Mouse (Mus musculus) neural tube, embryonic 11.5 days (tissue): Measurements from ENCODE around the gene Snx10. TPM values are rescaled to one million over a fixed set of nuclear protein-coding genes. Genes with fewer than 3 reads are reported as not detected.
"Not testable (repeated sequence)": the region's sequence is repeated elsewhere in the genome, so short reads cannot be mapped to it uniquely, and the experiment has no call there.

Experiments used
- ATAC-seq: fragments of 200-750 bp; cut with Nextera tagmentation; 2 replicates; pipeline ENCODE4 v1.8.0; 2017; ENCODE audit warnings: moderate number of reproducible peaks, mild to moderate bottlenecking, moderate TSS enrichment, moderate library complexity; ENCODE audit not compliant: insufficient read depth, low FRiP score, low TSS enrichment
- DNase-seq: peaks from one replicate; pipeline ENCODE4 v3.0.0-alpha.2; 2015; ENCODE audit warnings: low spot score
- H3K27ac ChIP-seq: fragments of 300-500 bp; sonication (generic); 2 replicates; pipeline ENCODE4 v1.5.1; 2014; ENCODE audit warnings: low read depth, mild to moderate bottlenecking, low read length
- H3K27me3 ChIP-seq: fragments of 300-500 bp; sonication (generic); 2 replicates; pipeline ENCODE4 v1.6.1; 2014; ENCODE audit warnings: mild to moderate bottlenecking, low read length, mixed read lengths; ENCODE audit not compliant: control insufficient read depth, insufficient read depth
- H3K36me3 ChIP-seq: fragments of 300-500 bp; sonication (generic); 2 replicates; pipeline ENCODE4 v1.6.1; 2014; ENCODE audit warnings: mild to moderate bottlenecking, low read length, moderate library complexity, mixed read lengths; ENCODE audit not compliant: control insufficient read depth, insufficient read depth
- H3K4me1 ChIP-seq: fragments of 300-500 bp; sonication (generic); 2 replicates; pipeline ENCODE4 v1.6.1; 2014; ENCODE audit warnings: low read length, mixed read lengths; ENCODE audit not compliant: control insufficient read depth, insufficient read depth
- H3K4me2 ChIP-seq: fragments of 300-500 bp; sonication (generic); 2 replicates; pipeline ENCODE4 v1.6.1; 2014; ENCODE audit warnings: low read depth, mild to moderate bottlenecking, moderate library complexity
- H3K4me3 ChIP-seq: fragments of 300-500 bp; sonication (generic); 2 replicates; pipeline ENCODE4 v1.5.1; 2014; ENCODE audit warnings: low read depth, low read length
- H3K9ac ChIP-seq: fragments of 300-500 bp; sonication (generic); 2 replicates; pipeline ENCODE4 v1.6.1; 2014; ENCODE audit warnings: mild to moderate bottlenecking, low read length
- H3K9me3 ChIP-seq: fragments of 300-500 bp; sonication (generic); 2 replicates; pipeline ENCODE4 v1.6.1; 2016; ENCODE audit warnings: low read length; ENCODE audit not compliant: control insufficient read depth
- WGBS: fragments of 180-500 bp; shearing (Covaris S2); extraction: QIAGEN DNeasy Blood & Tissue Kit; methylation state at CpG from one replicate; pipeline ENCODE4 v1.1.7; 2014; 5-methylcytosine and 5-hydroxymethylcytosine counted together
- polyA plus RNA-seq: library from polyadenylated mRNA; unstranded; fragments of >200 nt; fragmentation: Nextera tagmentation; extraction: Ambion mirVana; gene quantifications from 2 replicates; pipeline ENCODE4 v1.2.1, GENCODE M21; 2014

Snx10 gene
- 33.2 and 40.0 TPM in 2 replicates for polyA plus RNA-seq

DNA sequence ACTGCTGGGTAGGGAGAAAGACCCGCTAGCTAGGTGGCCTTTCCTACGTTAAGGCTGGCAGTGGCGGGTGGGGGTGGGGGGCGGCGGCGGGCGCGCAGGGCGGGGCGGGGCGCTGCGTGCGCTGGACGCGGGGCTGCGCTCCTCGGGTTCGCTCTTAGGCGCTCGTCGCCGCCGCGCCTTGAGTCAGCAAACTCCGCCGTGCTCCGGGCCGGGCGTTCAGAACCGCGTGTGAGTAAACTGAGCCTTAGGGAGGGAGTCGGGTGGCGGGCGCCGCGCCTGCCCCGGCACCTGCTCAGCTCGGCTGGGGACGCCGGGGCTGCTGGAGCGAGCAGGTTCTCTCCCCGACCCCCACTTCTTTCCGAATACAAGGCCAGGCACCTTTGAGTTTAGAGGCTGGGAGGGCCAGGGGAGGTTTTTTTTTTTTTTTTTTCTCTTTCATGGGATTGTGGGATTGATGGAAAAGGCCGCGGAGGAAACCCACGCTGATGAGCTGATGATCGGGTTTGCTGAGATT is at the start of gene Snx10:
Snx10 (plus strand) TSS at position 95 of the 514 bp plus-strand sequence.
- WGBS, result 0% methylated on average over 46 of the region's 47 CpGs
- H3K27me3 ChIP-seq, result no peaks in the 10 kb centered on the region
- H3K4me3 ChIP-seq, result peak within 1 kb of the TSS; percentile 61
- DNase-seq (peak; percentile 67), ATAC-seq (0 out of 2 replicates have a peak, but pooled peaks have one; percentile 35)
- no peaks in the 10 kb centered on the region for H3K36me3 ChIP-seq
- H3K27ac ChIP-seq, result no peak within 1 kb of the TSS
- H3K9me3 ChIP-seq, result no peaks in the 10 kb centered on the region
- peaks cover 7% of the 10 kb centered on the region; the same call in 1 of the 2 replicates for H3K4me1 ChIP-seq
- peak within 1 kb of the TSS; percentile 71 for H3K9ac ChIP-seq
- H3K4me2 ChIP-seq, result peak within 1 kb of the TSS; percentile 61

GRCm38 (mm10) chr6:51479136-51479731 is 44.5 kb upstream of the Snx10 start:
- H3K36me3 ChIP-seq, result peaks cover 27% of the 10 kb centered on the region
- 94% methylated on average over 4 of the region's 4 CpGs for WGBS

GRCm38 (mm10) chr6:51481548-51481947 is 42.2 kb upstream of the Snx10 start:
- 95% methylated on average over 8 of the region's 8 CpGs for WGBS
- Histone ChIP-seq H3K9me3 (no peaks in the 10 kb centered on the region), H3K4me3 (no peak overlapping the region), H3K4me1 (no peaks in the 10 kb centered on the region), H3K4me2 (no peak overlapping the region), H3K9ac (no peak overlapping the region), H3K27me3 (no peaks in the 10 kb centered on the region), H3K36me3 (peaks cover 22% of the 10 kb centered on the region), H3K27ac (no peak overlapping the region)
- no peak for ATAC-seq
- no peak for DNase-seq

More at GRCm38 (mm10) chr6:51479136-51479731, 44.5 kb upstream of the Snx10 start:
- DNase-seq (no peak), ATAC-seq (no peak)
- Histone ChIP-seq H3K4me3 (no peak overlapping the region), H3K4me2 (no peak overlapping the region), H3K27ac (no peak overlapping the region), H3K4me1 (no peaks in the 10 kb centered on the region), H3K9me3 (no peaks in the 10 kb centered on the region), H3K27me3 (no peaks in the 10 kb centered on the region), H3K9ac (no peak overlapping the region)

DNA sequence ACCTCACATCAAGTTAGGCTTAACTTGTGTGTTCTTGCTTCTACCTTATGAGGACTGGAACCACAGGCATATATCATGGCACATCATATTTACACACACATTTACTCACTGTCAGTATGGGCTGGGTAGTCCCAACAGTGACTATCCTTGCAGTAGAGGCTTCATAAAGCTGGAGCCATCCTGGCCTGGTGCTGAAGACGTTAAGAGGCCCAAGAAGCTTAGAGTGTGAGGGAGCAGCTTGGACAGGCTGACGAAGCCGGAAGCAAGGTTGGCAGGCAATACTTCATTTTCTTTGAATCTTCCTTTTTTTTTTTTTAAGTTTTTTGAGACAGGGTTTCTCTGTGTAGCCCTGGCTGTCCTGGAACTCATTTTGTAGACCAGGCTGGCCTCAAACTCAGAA is 39.8 kb upstream of the Snx10 start:
- DNase-seq (no peak), ATAC-seq (no peak)
- H3K27me3 ChIP-seq, result no peaks in the 10 kb centered on the region
- WGBS, result 90% methylated on average over 3 of the region's 3 CpGs
- no peak overlapping the region for H3K9ac ChIP-seq
- no peak overlapping the region for H3K27ac ChIP-seq
- H3K4me1 ChIP-seq, result no peaks in the 10 kb centered on the region
- no peaks in the 10 kb centered on the region for H3K9me3 ChIP-seq
- no peak overlapping the region for H3K4me3 ChIP-seq
- H3K4me2 ChIP-seq, result no peak overlapping the region
- peaks cover 17% of the 10 kb centered on the region for H3K36me3 ChIP-seq

- H3K9ac ChIP-seq, H3K4me2 ChIP-seq, H3K27me3 ChIP-seq, H3K9me3 ChIP-seq, H3K4me3 ChIP-seq, DNase-seq, ATAC-seq, H3K4me1 ChIP-seq, H3K27ac ChIP-seq: not testable (repeated sequence)
- WGBS, result 89% methylated on average over 8 of the region's 8 CpGs
- peaks cover 10% of the 10 kb centered on the region for H3K36me3 ChIP-seq
Measured at GRCm38 (mm10) chr6:51484556-51484955, 39.1 kb upstream of the Snx10 start.

DNA sequence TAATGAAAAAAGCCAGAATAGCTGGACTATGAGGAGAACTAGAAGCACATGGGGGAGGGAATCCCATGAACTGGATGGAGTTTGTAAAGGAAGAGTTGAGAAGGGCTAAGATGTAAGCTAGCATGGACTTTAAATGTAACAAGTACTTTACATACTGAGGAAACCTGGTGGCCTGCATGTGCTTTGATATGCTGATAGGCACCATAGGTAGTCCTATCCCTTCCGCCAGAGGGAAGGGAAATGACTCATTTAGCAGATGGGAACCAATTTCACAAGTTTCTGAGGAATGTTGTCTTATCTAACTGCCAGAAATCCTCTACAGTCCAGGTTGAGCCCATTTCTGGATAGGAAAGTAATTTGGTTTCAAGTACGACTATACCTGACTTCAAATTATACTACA is 38.1 kb upstream of the Snx10 start:
- no peak for DNase-seq
- no peaks in the 10 kb centered on the region for H3K4me1 ChIP-seq
- H3K4me3 ChIP-seq, result no peak overlapping the region
- H3K4me2 ChIP-seq, result no peak overlapping the region
- peaks cover 9% of the 10 kb centered on the region for H3K36me3 ChIP-seq
- no peaks in the 10 kb centered on the region for H3K9me3 ChIP-seq
- H3K27me3 ChIP-seq, result no peaks in the 10 kb centered on the region
- ATAC-seq, result no peak
- WGBS, result 59% methylated on average over 2 of the region's 2 CpGs
- H3K27ac ChIP-seq, result no peak overlapping the region
- H3K9ac ChIP-seq, result no peak overlapping the region

- peaks cover 6% of the 10 kb centered on the region for H3K36me3 ChIP-seq
- H3K9ac ChIP-seq, result no peak overlapping the region
- no peak overlapping the region for H3K4me2 ChIP-seq
- WGBS, result 76% methylated on average over 7 of the region's 7 CpGs
- DNase-seq, result no peak
- no peak for ATAC-seq
- no peaks in the 10 kb centered on the region for H3K4me1 ChIP-seq
- H3K4me3 ChIP-seq, result no peak overlapping the region
- H3K27ac ChIP-seq, result no peak overlapping the region
- no peaks in the 10 kb centered on the region for H3K9me3 ChIP-seq
- no peaks in the 10 kb centered on the region for H3K27me3 ChIP-seq
Measured at GRCm38 (mm10) chr6:51486076-51486710, 37.5 kb upstream of the Snx10 start.

DNA sequence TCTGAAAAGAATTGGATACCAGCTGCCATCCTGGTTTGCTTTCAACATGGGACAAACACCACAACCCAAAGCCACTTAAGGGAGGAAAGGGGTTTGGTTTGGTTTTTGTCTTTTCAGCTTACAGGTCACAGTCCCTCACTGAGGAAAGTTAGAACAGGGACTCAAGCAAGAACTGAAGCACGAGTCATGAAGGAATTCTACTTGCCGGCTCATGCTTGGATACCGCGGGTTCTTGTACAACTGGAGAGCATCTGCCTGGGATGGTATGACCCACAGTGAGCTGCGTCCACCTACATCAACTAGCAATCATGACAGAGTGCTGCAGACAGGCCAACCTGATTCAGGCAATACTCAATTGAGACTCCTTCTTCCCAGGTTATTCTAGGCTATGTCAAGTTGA is 37.0 kb upstream of the Snx10 start:
- 92% methylated on average over 5 of the region's 5 CpGs for WGBS
- ATAC-seq, result no peak
- H3K27me3 ChIP-seq, result no peaks in the 10 kb centered on the region
- no peak overlapping the region for H3K27ac ChIP-seq
- no peak for DNase-seq
- no peaks in the 10 kb centered on the region for H3K4me1 ChIP-seq
- no peaks in the 10 kb centered on the region for H3K9me3 ChIP-seq
- H3K4me3 ChIP-seq, result no peak overlapping the region
- H3K36me3 ChIP-seq, result peaks cover 6% of the 10 kb centered on the region
- H3K9ac ChIP-seq, result no peak overlapping the region
- no peak overlapping the region for H3K4me2 ChIP-seq

- no peaks in the 10 kb centered on the region for H3K36me3 ChIP-seq
- no peak for ATAC-seq
- H3K9ac ChIP-seq, result no peak overlapping the region
- no peak overlapping the region for H3K4me2 ChIP-seq
- 68% methylated on average over 2 of the region's 2 CpGs for WGBS
- no peaks in the 10 kb centered on the region for H3K27me3 ChIP-seq
- no peaks in the 10 kb centered on the region for H3K9me3 ChIP-seq
- DNase-seq, result no peak
- no peak overlapping the region for H3K27ac ChIP-seq
- no peak overlapping the region for H3K4me3 ChIP-seq
- no peaks in the 10 kb centered on the region for H3K4me1 ChIP-seq
Measured at GRCm38 (mm10) chr6:51489787-51490186, 33.9 kb upstream of the Snx10 start.
